Mouse (Mus musculus): ENCODE data around the gene Tcf25.
A peak's percentile ranks its signal among the peaks of the same experiment; 100 is the strongest.
"Not testable (repeated sequence)": the region's sequence is repeated elsewhere in the genome, so short reads cannot be mapped to it uniquely, and the experiment has no call there.

The Tcf25 gene

DNA sequence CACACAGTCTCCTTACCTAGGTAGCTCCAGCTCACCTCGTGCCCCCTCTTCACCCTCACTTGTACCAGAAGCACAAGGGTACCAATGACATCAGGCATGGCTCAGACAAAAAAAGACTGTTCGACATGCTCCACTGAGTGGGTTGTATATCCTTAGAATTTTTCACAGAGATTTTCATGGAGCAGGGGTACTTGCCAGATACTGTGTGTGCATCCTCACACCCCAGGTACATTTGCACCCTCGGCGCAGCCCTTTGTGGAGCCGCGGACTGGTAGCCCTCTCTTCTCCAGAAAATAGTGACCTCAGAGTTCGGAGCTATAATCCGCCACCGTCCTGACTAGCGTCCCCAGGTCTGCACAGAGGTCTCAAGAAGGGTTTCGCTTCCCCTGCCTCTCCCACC lies 37.2 kb downstream of the Tcf25 start:
- no peak for DNase-seq (ENCODE audit: low spot score in 2 of 2)

DNA sequence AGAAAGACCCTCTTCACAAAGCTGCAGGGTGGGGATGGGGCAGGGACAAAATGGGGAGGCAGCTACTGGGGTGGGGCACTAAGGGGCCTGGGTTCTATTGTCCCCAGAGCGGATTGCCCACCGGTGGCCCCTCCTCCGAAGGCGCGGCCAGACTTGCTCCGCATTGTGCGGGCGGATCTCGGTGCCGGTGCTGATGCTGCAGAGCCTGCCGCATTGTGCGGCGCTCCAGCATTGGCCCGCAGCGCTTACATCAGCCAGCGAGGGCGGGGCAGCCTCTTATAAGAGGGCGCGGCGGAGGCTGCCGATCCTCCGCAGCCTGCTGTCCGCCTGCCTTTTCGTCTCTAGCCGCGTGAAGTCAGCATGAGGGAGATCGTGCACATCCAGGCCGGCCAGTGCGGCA lies 37.7 kb downstream of the Tcf25 start, which contains the start of gene Tubb3:
Tubb3 (plus strand) TSS at position 179 of the 400 bp plus-strand sequence.
- peak in 1 of 2 experiments; percentile 37 for DNase-seq (ENCODE audit: low spot score in 2 of 2)

DNA sequence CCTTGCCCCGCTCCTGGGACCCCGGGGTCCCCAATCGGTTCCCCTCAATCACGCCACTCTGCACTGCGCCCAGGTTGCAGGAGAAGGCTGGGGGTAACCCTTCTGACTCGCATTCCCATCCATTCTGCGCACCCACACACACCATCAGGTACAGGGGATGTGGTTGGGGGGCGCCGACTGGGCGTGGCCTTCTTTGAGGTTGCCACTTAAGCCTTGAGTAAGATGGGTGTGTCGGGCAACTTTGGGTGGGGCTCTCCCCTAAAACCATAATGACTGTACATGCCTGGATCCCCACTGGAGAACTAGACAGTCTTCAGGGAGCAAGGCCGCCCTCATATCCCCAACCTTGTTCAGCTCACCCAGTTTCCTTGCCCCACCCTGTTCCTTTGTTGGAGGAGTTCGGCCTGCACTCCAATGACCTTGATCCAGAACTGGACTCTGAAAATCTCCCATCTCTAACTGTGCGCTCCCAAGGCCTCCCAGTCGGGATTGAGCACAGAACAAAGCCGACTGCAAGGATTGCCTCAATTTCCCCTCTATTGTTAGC lies 38.3 kb downstream of the Tcf25 start:
- DNase-seq (ENCODE audit: low spot score in 2 of 2), result no peak

DNA sequence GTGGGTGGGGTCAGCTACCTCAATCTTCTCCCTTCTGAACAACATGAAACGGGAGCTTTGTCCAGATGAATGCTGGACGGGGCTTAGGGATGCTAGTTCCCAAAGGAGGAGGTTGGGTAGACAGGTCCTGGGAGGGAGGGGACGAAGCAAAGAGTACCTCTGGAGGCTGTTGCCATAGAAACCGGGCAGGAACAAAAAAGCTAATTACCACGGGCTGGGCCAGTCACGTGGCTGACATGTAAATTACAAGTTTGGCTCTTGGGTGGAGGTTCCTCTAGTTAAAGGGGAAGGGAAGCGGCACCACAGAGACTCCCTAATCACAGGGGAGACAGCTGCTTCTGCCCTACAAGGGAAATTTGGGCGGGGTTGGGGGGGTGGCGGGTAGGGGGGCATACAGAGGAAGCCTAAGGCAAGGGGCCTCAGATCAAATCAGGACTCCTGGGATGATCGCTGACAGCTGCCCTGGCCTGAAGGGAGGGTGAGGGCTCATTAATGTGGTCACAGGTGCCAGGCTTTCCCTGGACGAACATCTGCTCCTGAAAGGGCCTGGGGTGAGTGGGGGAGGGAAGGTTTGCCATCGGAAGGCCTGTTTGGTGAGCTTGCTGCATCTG lies 39.1 kb downstream of the Tcf25 start:
- no peak for DNase-seq (ENCODE audit: low spot score in 2 of 2)

DNA sequence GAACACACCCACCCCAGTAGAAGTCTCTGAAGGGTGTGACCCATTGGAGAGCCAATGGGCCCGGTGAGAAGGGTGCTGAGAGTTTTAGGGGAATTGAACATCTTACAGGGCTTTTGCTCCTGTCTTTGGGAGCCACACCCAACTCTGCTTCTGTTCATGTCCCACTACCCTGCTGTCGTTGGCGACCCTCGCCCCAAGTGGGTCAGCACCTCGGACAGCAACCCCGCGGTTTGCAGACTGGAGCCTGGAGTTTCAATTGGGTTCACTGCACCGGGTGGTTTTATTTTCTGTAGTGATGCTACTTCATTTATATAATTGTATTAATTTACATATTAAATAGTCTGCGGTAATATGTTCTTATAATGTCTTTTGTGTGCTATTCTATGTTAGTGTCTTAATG lies 40.7 kb downstream of the Tcf25 start:
- no peak for DNase-seq (ENCODE audit: low spot score in 2 of 2)

DNA sequence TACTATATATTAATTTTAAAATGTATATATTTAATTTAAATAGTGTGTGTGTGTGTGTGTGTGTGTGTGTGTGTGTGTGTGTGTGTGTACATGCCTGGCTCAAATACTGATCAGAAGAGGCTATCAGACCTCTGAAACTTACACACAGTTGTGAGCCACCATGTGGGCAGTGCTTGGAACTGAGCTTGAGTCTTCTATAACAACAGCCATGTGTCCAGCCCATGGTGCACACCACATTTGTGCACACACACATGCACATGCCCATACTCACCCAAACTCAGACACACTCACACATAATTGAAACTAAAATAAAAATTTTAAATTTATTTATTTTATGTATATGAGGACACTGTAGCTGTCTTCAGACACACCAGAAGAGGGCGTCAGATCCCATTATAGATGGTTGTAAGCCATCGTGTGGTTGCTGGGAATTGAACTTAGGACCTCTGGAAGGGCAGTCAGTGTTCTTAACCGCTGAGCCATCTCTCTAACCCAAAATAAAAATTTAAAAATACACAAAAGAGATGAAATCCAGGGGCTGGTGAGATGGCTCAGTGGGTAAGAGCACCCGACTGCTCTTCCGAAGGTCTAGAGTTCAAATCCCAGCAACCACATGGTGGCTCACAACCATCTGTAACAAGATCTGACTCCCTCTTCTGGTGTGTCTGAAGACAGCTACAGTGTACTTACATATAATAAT lies 41.6 kb downstream of the Tcf25 start:
- DNase-seq (ENCODE audit: low spot score in 2 of 2), result not testable (repeated sequence)

DNA sequence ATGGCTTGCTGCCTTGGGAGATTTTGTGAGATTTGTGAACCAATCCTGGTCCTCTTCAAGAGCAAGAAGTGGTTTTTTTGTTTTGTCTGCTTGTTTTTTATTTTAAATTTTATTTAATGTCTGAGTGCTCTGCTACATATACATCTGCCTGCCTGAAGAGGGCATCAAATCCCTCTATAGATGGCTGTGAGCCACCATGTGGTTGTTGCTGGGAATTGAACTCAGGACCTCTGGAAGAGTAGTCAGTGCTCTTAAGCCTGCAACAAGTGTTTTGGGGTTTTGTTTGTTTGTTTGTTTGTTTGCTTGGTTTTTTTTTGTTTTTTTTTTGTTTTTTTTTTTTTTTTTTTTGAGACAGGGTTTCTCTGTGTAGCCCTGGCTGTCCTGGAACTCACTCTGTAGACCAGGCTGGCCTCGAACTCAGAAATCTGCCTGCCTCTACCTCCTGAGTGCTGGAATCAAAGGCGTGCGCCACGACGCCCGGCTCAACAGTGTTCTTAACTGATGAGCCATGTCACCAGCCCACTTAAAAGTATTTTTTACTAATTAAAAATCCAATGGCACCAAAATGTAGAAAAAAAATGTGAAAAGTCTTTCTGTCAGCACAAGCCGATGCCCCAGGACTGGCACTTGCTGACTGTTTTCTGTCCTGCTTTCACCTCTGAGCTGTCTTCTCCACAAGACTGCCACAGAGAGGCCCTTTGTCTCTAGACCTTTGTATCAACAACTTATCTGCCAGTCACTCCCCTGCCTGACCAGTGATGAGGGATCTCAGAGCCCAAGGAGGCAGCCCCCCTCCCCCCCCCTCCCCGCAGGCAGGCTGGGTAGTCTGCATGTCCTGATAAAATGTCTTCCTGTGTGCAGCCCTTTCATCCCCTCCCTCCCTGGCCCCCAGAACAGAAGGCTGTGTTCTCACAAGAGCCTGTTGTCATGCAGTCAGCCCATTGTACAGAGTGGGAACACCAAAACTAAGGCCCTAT lies 42.7 kb downstream of the Tcf25 start:
- DNase-seq (ENCODE audit: low spot score in 2 of 2), result no peak

DNA sequence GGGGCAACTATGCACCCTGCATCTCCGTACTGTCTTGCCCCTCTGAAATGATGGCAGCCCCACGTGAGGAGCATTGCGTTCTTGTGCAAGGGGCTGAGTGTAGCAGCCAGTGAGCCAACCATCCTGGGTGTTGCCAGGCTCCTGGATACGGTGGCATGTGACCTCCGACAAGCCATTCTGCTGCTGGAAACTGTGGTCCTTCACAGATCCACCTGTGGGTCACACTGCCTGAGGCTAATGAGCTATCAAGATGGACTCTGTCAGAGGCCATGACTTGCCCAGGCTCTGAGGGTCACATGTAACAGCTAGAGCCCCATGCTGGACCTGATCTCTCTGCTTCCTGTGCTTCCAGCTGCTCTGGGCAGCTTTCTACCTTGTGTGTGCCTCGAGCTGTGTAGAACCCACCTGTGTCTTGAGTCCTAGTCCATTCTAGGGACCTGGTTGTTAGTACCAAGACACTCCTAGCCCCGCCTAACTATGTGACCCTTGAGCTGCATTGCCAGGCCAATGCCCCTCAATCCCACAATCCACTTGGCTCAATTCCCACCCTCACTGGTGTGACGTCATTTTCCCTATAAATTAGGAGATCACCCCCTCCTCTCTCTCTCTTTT lies 43.5 kb downstream of the Tcf25 start:
- DNase-seq (ENCODE audit: low spot score in 2 of 2), result no peak

DNA sequence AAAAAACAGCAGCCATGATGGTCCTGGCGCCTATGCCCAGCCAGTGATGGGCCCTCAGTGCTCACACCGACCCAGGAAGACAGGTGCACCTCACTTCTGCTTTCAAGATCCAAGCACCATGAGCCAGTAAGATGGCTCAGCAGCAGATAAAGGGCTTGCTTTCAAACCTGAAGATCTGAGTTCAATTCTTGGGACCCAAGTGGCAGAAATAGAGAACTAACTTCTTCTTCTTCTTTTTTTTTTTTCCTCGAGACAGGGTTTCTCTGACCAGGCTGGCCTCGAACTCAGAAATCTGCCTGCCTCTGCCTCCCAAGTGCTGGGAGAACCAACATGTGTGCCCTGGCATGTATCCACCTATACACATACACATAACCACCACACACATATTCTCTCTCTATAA lies 46.2 kb downstream of the Tcf25 start:
- DNase-seq (ENCODE audit: low spot score in 2 of 2), result no peak

DNA sequence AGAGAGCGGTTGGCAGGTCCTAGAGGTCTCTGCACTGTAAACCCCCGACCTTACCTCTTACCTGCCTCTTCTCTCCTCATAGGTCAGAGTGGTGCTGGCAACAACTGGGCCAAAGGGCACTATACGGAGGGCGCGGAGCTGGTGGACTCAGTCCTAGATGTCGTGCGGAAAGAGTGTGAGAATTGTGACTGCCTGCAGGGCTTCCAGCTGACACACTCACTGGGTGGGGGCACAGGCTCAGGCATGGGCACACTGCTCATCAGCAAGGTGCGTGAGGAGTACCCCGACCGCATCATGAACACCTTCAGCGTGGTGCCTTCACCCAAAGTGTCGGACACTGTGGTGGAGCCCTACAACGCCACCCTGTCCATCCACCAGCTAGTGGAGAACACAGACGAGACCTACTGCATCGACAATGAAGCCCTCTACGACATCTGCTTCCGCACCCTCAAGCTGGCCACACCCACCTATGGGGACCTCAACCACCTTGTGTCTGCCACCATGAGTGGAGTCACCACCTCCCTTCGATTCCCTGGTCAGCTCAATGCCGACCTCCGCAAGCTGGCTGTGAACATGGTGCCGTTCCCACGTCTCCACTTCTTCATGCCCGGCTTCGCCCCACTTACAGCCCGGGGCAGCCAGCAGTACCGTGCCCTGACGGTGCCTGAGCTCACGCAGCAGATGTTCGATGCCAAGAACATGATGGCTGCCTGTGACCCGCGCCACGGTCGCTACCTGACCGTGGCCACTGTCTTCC lies 47.1 kb downstream of the Tcf25 start:
- no peak for DNase-seq (ENCODE audit: low spot score in 2 of 2)

DNA sequence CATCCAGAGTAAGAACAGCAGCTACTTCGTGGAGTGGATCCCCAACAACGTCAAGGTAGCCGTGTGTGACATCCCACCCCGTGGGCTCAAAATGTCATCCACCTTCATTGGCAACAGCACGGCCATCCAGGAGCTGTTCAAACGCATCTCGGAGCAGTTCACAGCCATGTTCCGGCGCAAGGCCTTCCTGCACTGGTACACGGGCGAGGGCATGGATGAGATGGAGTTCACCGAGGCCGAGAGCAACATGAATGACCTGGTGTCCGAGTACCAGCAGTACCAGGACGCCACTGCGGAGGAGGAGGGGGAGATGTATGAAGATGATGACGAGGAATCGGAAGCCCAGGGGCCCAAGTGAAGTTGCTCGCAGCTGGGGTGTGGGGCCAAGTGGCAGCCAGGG lies 47.8 kb downstream of the Tcf25 start:
- no peak for DNase-seq (ENCODE audit: low spot score in 2 of 2)

DNA sequence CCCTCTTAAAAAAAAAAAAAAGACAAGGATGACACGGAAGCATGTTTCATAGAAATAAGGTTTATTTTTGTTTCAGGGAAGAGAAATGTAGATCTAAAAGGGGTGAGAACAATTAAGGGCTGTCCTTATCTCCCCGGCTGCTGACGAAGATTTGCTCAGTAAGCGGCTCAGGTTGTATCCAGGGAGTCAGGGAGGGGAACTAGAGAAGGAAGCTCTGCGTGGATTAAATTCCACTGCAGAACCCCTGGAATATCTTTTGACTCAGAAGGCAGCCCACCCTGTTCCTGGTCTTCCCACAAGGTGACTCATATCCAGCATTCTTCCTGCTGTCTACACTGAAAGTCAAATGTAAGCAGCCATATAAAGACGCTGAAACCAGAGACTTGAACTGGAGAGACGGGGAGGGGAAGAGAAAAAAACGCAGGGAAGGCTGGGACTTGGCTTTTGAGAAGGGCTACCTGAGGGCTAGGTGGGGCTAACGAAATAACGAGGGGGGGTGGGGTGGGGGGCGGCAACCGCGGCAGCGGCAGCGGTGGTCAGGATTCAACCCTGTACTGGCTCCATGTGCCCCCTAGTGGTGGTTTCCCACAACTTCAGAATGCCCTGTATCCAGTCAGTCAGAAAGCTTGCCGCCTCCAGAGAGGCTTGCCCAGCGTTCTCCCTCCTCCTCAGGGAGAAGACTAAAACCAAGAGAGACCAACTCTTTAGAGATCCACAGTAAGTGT lies 48.7 kb downstream of the Tcf25 start:
- peak in 1 of 2 experiments; percentile 57 for DNase-seq (ENCODE audit: low spot score in 2 of 2)

DNA sequence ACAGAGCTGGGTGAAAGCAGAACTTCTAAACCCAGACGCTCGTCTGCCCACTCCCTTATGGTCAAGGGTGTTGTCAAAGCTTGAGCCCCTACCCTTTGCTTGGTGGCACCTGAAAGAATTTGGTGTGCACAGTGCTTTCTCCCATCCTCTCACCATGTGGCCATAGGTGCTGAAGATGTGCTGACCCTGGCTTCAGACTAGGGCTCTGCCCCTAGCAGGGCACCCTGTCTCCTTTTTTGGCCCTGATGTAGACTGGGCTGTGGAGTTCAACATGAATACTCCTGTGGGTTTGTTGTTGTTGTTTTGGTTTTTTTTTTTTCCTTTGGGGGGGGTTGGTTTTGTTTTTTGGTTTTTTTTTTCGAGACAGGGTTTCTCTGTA lies 49.2 kb downstream of the Tcf25 start:
- DNase-seq (ENCODE audit: low spot score in 2 of 2), result no peak

DNA sequence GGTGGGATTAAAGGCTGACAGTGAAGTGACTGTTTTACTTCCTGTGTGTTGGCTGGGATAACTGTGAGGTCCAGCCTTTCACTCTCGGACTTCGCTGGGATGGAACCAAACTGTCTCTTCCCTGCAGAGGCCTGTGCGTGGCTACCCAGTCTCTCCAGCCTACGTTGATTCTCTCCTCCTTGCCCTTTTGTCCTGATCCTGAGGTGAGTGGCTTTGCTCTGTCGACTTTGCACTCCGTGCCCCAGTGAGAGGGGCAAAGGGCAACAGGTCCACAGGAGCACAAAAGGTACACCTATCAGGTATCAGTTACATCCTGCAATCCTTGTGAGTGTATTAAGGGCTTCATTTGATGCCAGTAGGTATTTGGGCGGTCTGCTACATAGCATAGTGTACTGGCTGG lies 49.9 kb downstream of the Tcf25 start, which contains the start of gene Def8:
Def8 (plus strand) TSS at position 87 of the 400 bp plus-strand sequence.
- DNase-seq (ENCODE audit: low spot score in 2 of 2), result no peak

DNA sequence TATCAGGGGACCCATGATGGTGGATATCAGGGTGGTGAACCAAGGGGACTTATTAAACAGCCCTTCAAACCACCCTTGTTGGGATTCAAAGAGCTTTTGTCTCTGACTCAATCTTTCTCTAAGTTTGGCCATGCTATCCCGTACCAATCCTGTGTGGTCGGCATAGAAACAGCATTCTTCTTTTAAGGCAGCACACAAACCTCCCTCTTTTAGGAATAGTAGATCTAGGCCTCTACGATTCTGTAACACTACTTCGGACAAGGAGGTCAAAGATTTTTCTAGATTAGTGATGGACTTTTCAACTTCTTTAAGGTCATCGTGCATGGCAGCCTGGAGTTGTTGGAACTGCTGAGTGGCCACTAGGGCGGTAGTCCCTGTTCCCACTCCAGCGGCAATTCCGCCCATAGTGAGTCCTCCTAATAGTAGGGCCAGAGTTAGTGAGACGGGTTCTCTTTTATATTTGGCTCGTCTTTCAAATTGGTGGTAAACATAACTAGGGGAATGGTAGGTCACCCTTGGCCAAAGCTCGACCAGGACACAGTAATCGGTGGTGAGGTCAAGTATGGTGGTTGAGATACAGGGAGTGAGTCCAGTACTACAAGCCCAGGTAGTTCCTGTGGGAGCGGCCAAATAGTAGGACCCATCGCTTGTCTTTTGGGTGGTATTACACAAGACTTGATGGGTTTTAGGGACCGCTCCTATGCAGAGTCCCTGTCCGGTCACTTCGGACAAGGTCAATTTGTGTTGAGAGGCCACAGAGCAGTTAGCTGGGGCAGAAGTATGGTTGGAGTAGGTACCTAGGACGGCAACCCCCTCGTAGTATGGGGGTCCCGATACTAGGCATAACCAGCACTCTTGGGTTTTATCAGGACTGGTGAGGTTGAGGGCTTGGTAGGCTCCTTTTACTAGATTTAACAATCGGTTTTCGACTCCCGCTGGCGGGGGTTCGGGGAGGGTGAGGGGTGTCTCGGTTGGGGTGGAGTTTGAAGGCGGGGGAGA lies 53.3 kb downstream of the Tcf25 start:
- no peak for DNase-seq (ENCODE audit: low spot score in 2 of 2)

DNA sequence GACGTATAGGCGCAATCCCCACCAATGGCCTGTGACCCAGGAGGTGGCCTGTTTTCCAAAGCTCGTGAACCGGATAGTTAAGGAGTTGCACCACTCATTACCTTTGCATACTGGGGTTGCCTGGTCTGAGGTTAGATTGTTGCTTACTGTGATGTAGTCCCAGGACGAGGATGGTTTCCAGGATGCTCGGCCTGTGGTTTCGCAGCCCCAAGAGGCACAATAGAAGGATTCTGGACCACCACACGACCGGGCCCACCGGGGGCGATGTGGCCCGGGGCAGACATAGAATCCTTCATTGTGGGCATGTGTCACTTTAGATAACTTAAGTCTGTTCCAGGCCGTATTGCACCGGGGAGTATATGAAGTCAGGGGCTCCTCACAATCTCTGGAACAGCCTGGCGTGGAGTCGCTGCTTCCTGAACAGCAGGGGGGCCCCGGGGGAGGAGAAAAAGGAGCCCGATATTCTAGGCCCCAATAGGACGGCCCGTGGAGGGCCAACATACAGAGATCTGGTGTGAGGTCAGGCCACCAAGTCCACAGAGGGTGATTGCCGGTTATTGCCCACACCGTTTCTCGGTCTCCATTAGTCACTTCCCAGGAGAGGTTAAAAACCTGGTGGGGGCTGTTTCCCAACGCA lies 54.2 kb downstream of the Tcf25 start:
- DNase-seq (ENCODE audit: low spot score in 2 of 2), result no peak

DNA sequence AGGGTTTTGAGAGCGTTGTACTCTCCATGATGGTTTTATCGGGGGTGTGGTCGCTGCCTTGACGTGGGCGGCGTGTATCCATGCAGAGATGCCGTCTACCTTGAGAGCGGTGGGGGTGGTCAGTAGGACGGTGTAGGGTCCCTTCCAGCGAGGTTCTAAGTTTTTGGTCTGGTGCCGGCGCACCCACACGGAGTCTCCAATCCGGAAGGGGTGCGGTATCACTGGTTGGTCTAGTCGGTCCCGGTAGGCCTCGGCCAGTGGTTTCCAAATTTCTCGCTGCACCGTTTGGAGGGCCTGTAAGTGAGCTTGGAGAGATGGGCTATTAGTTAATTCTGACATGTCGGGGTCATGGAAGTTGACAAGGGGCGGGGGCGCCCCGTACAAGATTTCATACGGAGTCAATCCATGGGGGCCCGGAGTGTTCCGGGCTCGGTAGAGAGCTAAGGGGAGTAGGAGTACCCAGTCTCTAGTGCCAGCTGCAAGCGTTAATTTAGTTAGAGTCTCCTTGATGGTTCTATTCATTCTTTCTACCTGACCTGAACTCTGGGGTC lies 54.9 kb downstream of the Tcf25 start:
- no peak for DNase-seq (ENCODE audit: low spot score in 2 of 2)
